Mouse (Mus musculus) heart, embryonic 11.5 days (tissue): ENCODE results near the gene Hip1. TPM values are rescaled to one million over a fixed set of nuclear protein-coding genes. Genes with fewer than 3 reads are reported as not detected.
A peak's percentile ranks its signal among the peaks of the same experiment; 100 is the strongest.

ENCODE experiments used
- ATAC-seq: fragments of 200-750 bp; cut with Nextera tagmentation; replicated peaks from 2 replicates; pipeline ENCODE4 v1.8.0; 2017; ENCODE audit warnings: moderate library complexity; ENCODE audit not compliant: insufficient number of reproducible peaks, low FRiP score, low TSS enrichment
- H3K27ac ChIP-seq: fragments of 300-500 bp; sonication (generic); 2 replicates; pipeline ENCODE4 v1.5.1; 2014; ENCODE audit warnings: mild to moderate bottlenecking, low read depth, low read length
- H3K27me3 ChIP-seq: fragments of 300-500 bp; sonication (generic); 2 replicates; pipeline ENCODE4 v1.6.1; 2014; ENCODE audit warnings: mild to moderate bottlenecking, low read length, mixed read lengths; ENCODE audit not compliant: control insufficient read depth, insufficient read depth
- H3K36me3 ChIP-seq: fragments of 300-500 bp; sonication (generic); 2 replicates; pipeline ENCODE4 v1.6.1; 2014; ENCODE audit warnings: mild to moderate bottlenecking, low read length, moderate library complexity, mixed read lengths; ENCODE audit not compliant: control insufficient read depth, insufficient read depth
- H3K4me1 ChIP-seq: fragments of 300-500 bp; sonication (generic); 2 replicates; pipeline ENCODE4 v1.6.1; 2014; ENCODE audit warnings: low read length; ENCODE audit not compliant: control insufficient read depth, insufficient read depth
- H3K4me2 ChIP-seq: fragments of 300-500 bp; sonication (generic); 2 replicates; pipeline ENCODE4 v1.6.1; 2014; ENCODE audit warnings: mild to moderate bottlenecking, moderate library complexity
- H3K4me3 ChIP-seq: fragments of 300-500 bp; sonication (generic); 2 replicates; pipeline ENCODE4 v1.5.1; 2014; ENCODE audit warnings: low read depth, low read length
- H3K9ac ChIP-seq: fragments of 300-500 bp; sonication (generic); 2 replicates; pipeline ENCODE4 v1.6.1; 2014; ENCODE audit warnings: mild to moderate bottlenecking, low read depth, low read length, moderate library complexity
- H3K9me3 ChIP-seq: fragments of 300-500 bp; sonication (generic); replicated peaks from 2 replicates; pipeline ENCODE4 v1.6.1; 2016; ENCODE audit warnings: low read length; ENCODE audit not compliant: control insufficient read depth
- WGBS: fragments of 180-500 bp; shearing (Covaris S2); extraction: QIAGEN DNeasy Blood & Tissue Kit; methylation state at CpG from one replicate; pipeline ENCODE4 v1.1.7; 2014; ENCODE audit not compliant: insufficient replicate concordance; 5-methylcytosine and 5-hydroxymethylcytosine counted together
- polyA plus RNA-seq: library from polyadenylated mRNA; unstranded; fragments of >200 nt; fragmentation: Nextera tagmentation; extraction: Ambion mirVana; gene quantifications from 2 replicates; pipeline ENCODE4 v1.2.1, GENCODE M21; 2014

Hip1 gene
- polyA plus RNA-seq, result 33.2 and 37.6 TPM in 2 replicates

DNA sequence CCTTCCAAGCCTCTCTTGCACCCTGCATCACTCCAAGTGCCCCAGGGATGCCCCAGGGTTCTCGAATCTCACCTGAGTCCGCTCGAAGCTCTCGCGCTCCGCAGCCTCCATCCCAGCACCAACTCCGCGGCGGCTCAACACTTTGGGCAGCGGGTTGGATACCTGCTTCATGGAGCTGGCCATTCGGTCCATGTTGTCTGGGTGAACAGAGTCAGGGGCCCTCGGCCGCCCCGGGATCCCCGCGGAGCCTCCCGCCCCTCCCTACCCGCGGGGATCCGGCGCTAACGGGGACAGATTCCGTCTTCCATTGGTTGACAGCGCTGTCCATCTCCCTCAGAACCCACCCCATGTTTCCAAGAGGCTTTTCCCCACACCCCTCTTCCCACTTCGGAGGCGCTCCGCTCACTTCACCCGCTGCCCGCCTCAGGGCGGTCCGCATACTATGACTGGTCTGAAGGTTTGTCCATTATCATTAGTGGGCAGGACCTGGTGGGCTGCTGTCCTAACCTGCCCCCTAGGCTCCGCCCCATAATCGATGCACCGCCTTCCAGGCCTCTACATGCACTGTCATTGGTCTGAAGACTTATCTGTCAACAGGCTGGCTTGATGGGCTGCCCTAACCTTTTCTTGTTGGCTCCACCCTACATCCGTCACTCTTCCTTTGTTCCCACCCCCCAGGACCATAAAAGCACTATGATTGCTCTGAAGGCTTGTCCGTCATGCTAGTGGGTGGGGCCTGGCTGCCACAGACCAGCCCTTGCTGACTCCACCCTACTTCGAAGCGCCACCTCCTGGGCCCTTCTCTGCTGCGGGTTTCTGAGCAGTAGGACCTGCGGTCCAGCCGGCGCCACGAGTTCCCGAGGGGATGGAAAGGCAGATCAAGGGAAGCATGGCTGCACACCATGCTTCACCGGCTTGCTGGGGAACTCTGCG, at the start of gene Hip1:
Hip1 (minus strand) TSS at position 256 of the 933 bp plus-strand sequence.
- Histone ChIP-seq H3K27me3 (no peaks in the 10 kb centered on the region), H3K36me3 (no peaks in the 10 kb centered on the region), H3K9me3 (no peaks in the 10 kb centered on the region), H3K9ac (peak within 1 kb of the TSS; percentile 74), H3K4me1 (peaks cover 2% of the 10 kb centered on the region; the same call in 1 of the 2 replicates), H3K27ac (0 out of 2 replicates have a peak within 1 kb of the TSS, but pooled peaks have one; percentile 10), H3K4me3 (peak within 1 kb of the TSS; percentile 80), H3K4me2 (peak within 1 kb of the TSS; percentile 98)
- peak; percentile 99 for ATAC-seq
- WGBS, result under 1% methylated on average over 45 of the region's 46 CpGs

GRCm38 (mm10) chr5:135589996-135590784, 45.3 kb upstream of the Hip1 start:
- Histone ChIP-seq H3K9ac (no peak overlapping the region), H3K4me1 (no peaks in the 10 kb centered on the region), H3K4me2 (no peak overlapping the region), H3K27ac (no peak overlapping the region), H3K4me3 (no peak overlapping the region), H3K9me3 (no peaks in the 10 kb centered on the region; the same call in 1 of the 2 replicates), H3K36me3 (no peaks in the 10 kb centered on the region), H3K27me3 (no peaks in the 10 kb centered on the region)
- WGBS, result 68% methylated on average over 10 of the region's 12 CpGs
- ATAC-seq, result no peak

DNA sequence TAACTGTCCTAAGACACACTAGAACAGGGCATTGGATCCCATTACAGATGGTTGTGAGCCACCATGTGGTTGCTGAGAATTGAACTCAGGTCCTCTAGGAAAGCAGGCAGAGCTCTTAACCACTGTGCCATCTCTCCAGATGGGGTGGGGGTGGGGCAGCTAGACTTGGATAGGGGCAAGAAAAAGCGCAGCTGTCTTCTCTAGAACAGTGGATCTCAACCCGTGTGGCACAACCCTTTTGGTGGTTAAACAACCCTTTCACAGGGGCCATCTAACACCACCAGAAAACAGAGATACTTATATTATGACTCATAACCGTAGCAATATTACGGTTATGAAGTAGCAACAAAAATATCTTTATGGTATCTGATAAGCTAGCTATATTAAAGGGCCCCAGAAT, 42.8 kb upstream of the Hip1 start:
- Histone ChIP-seq H3K27ac (no peak overlapping the region), H3K9ac (no peak overlapping the region), H3K27me3 (no peaks in the 10 kb centered on the region), H3K36me3 (no peaks in the 10 kb centered on the region), H3K9me3 (no peaks in the 10 kb centered on the region; the same call in 1 of the 2 replicates), H3K4me1 (no peaks in the 10 kb centered on the region), H3K4me3 (no peak overlapping the region), H3K4me2 (no peak overlapping the region)
- no peak for ATAC-seq
- 79% methylated on average over 4 of the region's 4 CpGs for WGBS

- no peaks in the 10 kb centered on the region for H3K36me3 ChIP-seq
- no peaks in the 10 kb centered on the region; the same call in 1 of the 2 replicates for H3K9me3 ChIP-seq
- WGBS, result 89% methylated on average over 8 of the region's 8 CpGs
- no peaks in the 10 kb centered on the region for H3K27me3 ChIP-seq
- no peaks in the 10 kb centered on the region for H3K4me1 ChIP-seq
- ATAC-seq, result no peak
- H3K4me2 ChIP-seq, result no peak overlapping the region
- H3K4me3 ChIP-seq, result no peak overlapping the region
- H3K9ac ChIP-seq, result no peak overlapping the region
- no peak overlapping the region for H3K27ac ChIP-seq
Observed at GRCm38 (mm10) chr5:135585691-135586090, 40.8 kb upstream of the Hip1 start.

DNA sequence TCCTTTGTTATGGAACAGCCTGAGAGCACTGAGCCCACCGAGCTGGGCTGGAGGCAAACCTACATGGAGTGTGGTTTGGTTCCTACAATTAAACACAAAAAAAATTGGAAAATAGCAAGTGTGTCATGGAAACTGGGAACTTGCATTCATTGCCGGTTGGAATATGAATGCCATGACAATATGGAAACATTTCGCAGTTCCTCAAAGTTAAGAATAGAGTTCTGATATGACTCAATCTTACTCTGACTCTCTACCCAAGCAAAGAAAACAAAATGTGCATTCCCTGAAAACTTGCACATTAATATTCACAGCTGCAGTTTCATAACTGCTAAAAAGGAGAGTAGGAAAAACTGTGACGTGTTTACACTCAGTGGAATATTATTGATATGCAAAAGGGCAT, 37.4 kb upstream of the Hip1 start:
- Histone ChIP-seq H3K4me2 (no peak overlapping the region), H3K9me3 (no peaks in the 10 kb centered on the region), H3K9ac (no peak overlapping the region), H3K27ac (no peak overlapping the region), H3K27me3 (no peaks in the 10 kb centered on the region), H3K36me3 (no peaks in the 10 kb centered on the region), H3K4me3 (no peak overlapping the region), H3K4me1 (no peaks in the 10 kb centered on the region)
- 80% methylated on average over 4 of the region's 4 CpGs for WGBS
- ATAC-seq, result no peak

- Histone ChIP-seq H3K27me3 (no peaks in the 10 kb centered on the region), H3K4me3 (no peak overlapping the region), H3K36me3 (no peaks in the 10 kb centered on the region), H3K4me2 (no peak overlapping the region), H3K9ac (no peak overlapping the region), H3K9me3 (no peaks in the 10 kb centered on the region), H3K27ac (no peak overlapping the region), H3K4me1 (no peaks in the 10 kb centered on the region)
- ATAC-seq, result no peak
- WGBS, result 83% methylated on average over 10 of the region's 10 CpGs
Observed at GRCm38 (mm10) chr5:135579331-135579751, 34.4 kb upstream of the Hip1 start.

- Histone ChIP-seq H3K36me3 (no peaks in the 10 kb centered on the region), H3K27me3 (no peaks in the 10 kb centered on the region), H3K4me1 (no peaks in the 10 kb centered on the region), H3K4me2 (no peak overlapping the region), H3K27ac (no peak overlapping the region), H3K9me3 (no peaks in the 10 kb centered on the region), H3K4me3 (no peak overlapping the region), H3K9ac (no peak overlapping the region)
- no peak for ATAC-seq
- WGBS, result 57% methylated on average over 4 of the region's 4 CpGs
Observed at GRCm38 (mm10) chr5:135576055-135576454, 31.1 kb upstream of the Hip1 start.

- Histone ChIP-seq H3K4me3 (no peak within 1 kb of the TSS), H3K27ac (no peak within 1 kb of the TSS), H3K4me2 (no peak within 1 kb of the TSS), H3K4me1 (no peaks in the 10 kb centered on the region), H3K36me3 (no peaks in the 10 kb centered on the region), H3K9me3 (no peaks in the 10 kb centered on the region), H3K27me3 (no peaks in the 10 kb centered on the region), H3K9ac (no peak within 1 kb of the TSS)
- ATAC-seq, result no peak
- 85% methylated on average over 6 of the region's 6 CpGs for WGBS
Observed at GRCm38 (mm10) chr5:135573006-135573405, 28.1 kb upstream of the Hip1 start, which contains the start of gene Ccl24. Gene Ccl24, minus strand, starts transcription at chr5:135573049.
